Mouse (Mus musculus): ENCODE data around the gene Flrt3. TPM values are rescaled to one million over a fixed set of nuclear protein-coding genes. Genes with fewer than 3 reads are reported as not detected.

Flrt3 gene
- total RNA-seq, 4 experiments from 2014 or later = 0.07 to 0.22 (median 0.16) TPM

DNA sequence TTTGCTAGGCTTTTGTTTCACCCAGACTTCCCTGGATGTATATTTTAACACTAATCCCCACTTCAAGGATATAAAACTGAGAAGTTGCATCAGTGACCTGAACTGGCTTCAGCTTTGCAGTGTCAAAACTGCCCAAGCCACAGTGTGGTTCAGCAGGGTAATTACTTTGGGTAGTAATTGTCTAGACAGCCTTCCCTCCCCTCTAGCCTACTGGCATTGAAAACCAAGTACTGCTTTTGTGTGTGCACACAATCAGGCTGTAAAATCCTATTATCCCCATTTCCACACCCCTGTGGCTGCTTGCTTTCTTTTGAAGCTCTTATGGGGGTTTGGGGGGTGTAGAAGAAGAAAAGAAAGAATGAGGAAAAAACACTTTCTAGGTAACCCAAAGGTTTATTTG lies 17.8 kb downstream of the Flrt3 start:
- DNase-seq (ENCODE audit: low spot score in 2 of 2) = no peak

DNA sequence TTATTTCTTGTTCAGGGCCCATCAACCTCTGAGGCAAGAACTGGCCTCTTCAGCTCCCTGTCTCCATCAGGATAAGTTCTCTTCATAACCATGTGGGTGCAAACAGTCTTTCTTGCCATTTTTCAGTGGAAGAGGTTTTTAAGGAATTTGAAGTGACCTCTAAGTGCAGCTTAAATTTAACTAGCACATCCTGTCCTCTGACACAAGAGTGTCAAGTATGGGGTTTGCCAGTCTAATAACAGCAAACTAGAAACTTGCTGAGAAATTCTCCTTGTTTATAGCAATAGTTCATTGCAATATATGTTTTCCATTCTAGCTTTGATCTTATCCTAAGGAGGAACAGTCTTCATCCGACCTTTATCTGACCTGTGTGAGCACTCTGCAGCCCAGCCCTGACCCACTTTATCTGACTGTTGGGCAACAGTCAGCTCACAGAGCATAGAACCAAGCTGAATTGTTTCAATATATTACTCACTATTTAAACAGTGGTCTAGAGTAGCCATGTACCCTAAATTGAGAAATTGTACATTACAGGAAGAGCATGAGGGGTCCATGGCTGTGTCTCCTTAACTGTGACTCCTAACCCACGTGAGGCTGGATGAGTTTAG lies 49.4 kb downstream of the Flrt3 start:
- no peak for DNase-seq (ENCODE audit: low spot score in 2 of 2)

DNA sequence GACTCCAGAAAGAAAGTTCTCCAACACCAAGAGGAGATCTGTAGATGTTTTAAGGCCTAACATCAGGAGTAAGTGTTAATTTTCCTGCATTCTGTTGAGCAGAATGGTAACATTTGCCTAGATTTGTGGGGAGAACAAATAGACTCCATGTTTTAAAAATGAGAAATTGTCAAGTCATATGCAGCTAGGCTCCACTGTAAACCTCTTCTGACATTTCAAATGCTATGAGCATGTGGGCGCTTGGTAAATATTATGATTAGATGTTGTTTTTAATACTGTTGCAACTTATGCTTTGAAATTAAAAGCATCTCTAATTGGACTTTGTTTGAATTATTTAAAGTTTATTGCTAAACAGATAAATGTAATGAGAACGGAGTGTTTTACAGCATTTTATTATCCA lies 55.8 kb downstream of the Flrt3 start:
- DNase-seq (ENCODE audit: low spot score in 2 of 2) = no peak
